Mouse (Mus musculus) lung, postnatal 10 days (tissue): ENCODE measurements around the gene Pcnx2.

Experiments
- DNase-seq: peaks from one replicate; pipeline ENCODE4 v3.0.0; 2021

Pcnx2 gene

DNA sequence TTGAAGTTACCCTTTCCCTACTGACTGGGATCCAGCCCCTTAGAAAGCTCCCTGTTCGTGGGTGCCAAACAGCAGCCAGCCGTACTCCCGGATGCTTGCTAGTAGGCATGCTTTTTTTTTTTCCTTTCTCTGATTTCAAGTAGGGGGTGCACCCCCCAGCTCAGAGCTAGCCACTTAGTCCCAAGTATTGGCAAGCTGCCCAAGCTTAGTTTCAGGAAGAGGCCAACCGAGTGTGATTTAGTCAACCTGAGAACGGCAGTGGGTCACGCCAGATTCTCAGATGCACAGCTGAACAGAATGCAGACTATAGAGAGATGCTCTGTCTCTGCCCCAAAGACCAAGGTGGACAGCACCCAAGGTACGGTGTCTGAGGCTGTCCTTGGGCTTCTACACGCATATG lies 147.3 kb downstream of the Pcnx2 start:
- peak; percentile 23 for DNase-seq

DNA sequence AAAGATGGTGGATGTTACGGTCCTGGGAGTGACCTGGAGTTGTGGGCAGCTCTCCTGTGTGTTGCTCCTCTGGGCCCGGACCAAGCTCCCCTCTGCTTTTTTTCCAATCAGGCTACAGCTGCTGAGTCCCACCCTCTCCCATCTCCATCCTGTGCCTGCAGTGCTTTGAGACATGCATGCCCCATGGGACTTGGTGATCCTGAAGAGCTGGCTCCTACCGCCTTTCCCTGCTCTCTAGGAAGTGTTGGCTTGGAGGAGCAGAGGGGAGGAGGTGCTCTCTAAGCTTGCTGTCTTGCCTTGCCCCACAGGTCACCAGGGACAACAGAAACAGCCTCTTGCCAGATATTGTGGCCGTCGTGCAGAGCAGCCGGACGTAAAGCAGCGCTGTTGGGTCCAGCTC lies 150.7 kb downstream of the Pcnx2 start:
- DNase-seq, result no peak

DNA sequence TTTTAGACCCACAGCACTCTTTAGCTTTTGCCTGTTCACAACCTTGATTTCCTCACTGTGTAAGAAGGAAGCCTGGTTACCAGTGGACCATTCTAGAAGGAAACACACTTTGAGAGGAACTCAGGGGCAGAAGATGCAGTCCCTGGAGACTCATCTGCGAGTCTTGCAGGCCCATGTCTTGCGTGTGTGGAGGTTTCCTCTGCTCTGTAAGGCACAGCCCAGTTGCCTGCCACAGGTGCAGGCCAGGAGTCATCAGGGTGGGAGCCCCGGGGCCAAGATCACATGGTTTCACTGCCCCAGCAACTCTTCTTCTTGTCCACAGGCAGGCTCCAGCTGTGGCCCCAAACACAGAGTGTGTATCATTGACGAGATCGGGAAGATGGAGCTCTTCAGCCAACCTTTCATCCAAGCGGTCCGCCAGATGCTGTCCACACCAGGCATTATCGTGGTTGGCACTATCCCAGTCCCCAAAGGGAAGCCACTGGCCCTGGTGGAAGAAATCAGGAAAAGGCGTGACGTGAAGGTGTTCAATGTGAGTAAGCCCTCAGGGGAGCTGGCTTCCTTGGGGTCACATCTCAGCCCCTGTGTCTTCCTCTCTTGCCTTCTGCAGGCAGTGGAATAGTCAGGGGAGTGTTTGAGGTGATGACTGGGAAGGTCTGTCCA lies 153.1 kb downstream of the Pcnx2 start:
- DNase-seq, result no peak

DNA sequence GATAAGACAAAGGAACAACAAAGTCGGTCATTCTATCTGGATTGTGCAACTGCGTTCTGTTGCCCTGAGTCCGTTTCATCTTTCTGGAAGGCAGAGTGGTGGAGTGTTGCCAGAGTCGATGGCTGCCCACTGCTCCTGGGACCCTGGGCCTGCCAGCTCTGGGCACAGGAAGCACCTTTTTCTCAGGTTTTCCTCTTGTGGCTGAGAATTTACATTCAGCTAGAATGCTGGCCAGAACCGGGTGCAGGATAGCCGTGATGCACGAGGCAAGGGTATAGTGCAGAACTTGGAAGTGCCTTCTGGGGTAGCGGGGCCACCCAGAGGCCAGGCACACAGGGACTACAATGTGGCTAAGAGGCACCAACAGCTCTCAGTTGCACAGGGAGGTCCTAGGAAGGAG lies 155.7 kb downstream of the Pcnx2 start:
- no peak for DNase-seq

DNA sequence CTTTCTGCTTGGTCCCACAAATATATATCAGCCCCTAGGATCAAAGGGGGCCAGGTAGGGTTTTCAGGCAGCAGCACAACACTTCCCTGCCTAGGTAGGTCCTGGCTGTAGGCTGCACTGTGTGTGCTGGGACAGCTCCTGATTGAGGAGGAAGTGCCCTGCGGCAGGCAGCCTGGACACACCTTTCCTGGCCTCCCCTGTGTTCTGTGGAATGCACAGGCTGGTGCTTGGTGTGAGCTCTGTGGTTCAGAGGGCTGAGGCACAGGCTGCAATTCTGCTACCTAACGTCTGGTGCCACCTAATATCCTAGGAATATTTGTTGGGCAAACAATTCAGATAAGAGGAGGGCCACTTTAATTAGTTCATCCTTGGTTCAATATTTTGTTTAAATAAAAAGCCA lies 156.3 kb downstream of the Pcnx2 start:
- peak; percentile 28 for DNase-seq

GRCm38 (mm10) chr8:125741377-125741776 lies 156.7 kb downstream of the Pcnx2 start:
- no peak for DNase-seq

DNA sequence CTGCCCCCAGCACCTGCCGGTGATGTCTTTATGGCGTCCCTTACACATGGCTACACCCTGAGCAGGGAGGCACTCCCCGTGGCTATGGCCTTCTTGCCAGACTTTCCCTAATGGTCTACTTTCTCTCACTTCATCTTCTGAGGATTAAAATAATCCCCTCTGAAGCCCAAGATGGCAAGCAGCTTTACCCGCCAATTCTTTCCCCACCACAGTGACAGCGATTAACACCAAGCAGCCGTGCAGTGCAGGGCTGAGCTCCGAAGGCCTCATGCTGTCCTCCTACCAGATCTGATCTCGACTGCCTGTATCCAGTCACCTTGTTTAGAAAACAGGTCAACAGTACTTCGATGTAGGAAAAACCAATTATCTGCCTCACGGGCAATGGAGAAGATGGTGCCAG lies 157.5 kb downstream of the Pcnx2 start:
- no peak for DNase-seq

DNA sequence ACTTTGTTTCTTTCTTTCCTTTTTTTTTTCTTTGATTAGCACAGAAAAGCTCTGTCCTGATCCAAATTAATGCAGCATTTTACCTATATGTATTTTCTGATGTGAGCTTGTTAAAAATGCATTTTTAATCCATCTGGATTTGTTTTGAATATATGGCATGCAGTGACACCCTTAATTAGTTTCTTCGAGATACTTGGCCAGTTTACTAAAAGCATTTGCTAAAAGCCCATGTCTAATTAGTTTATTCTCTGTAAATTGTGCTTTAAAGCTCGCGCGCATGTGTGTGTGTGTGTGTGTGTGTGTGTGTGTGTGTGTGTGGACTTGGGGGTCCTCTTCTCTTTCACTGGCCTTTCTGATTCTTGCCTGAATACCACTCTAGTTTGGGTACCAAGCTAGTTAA lies 159.2 kb downstream of the Pcnx2 start:
- no peak for DNase-seq

DNA sequence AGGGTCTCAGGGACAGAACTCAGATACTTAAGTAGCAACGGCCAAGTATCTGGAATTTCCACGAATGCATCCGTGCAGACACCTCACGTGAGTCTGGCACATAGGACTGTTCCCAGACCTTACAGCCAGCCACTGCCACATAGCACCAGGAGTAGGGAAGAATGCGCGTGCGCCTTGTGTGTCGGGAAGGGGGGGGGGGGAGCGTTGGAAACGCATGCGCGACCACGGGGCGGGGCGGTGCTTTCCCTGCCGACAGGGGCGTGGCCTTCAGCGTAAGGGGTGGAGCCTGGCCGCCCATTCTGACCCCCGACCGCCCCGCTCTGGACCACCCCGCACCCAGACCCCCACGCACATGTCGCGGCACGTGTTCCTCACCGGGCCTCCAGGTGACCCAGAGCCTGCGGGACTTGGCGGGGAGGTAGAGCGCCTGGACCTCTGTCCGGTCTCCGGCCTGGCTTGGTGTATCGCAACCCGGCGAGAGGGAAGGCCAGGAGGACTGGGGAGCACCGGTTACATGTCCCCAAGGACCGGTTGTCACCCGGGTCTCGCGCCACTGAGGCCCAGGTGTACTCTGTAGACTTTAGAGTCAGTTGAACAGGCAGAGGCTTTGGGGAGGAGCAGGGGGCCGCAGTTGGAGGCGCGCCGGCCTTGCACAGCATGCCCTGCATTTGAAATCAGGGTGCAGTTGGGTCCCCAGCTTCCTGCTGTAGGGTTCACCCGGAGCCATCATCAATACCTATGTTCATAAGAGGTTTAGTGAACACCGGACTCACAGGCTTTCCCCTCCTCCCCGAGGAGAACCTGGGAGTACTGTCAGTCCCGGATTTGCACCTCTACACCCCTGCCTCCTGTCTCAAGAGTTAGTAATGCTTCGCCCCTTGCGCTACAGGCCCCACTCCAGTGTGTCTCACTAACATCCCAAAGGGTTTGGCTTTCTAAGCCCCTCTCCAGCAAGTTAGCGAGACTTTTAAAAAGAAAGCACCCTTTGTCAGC lies 163.9 kb downstream of the Pcnx2 start:
- peak; percentile 90 for DNase-seq

- DNase-seq, result no peak
These were observed 168.4 kb downstream of the Pcnx2 start, which contains the start of gene Ntpcr for GRCm38 (mm10) chr8:125729746-125730145. Gene Ntpcr (plus strand): TSS chr8:125729963.

DNA sequence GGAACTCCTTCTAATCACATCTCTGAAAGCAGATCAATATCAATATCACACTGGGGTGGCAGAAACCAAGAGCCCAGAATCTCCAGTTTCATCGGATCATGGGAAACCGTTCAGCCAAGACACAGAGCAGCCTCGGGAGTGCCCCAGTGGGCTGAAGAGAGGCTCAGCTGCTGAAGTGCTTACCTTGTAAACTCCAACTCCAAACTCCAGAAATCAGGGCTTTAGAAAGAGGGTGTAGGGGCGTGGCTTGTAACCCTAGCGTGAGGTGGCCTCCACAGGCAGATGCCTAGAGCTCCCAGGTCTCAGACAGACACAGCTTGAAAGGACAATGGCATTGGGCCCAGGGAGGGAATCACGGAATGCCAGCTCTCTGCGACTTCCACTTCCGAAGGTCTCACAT lies 170.3 kb downstream of the Pcnx2 start:
- DNase-seq, result peak; percentile 46

GRCm38 (mm10) chr8:125726986-125727385 lies 171.1 kb downstream of the Pcnx2 start:
- no peak for DNase-seq

DNA sequence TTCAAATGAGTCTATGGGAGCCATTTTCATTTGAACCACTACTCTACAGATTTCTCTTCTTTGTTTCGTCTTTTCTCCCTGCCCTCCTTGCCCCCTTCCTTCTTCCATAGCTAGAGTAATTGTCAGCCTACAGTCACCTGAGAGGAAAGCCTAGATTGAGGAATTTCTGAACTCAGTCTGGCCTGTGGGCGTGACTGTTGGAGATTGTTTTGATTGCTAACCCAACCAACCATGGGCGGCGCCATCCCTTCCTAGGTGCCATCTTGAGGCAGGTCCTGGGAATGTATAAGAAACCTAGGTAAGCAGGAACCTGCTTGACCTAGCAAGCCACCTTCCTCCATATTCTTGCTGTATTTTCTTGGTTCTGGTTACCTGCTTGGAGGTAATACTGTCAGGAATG lies 172.0 kb downstream of the Pcnx2 start:
- DNase-seq, result no peak

- no peak for DNase-seq
These were observed 172.9 kb downstream of the Pcnx2 start for GRCm38 (mm10) chr8:125725037-125725820.

GRCm38 (mm10) chr8:125723437-125723836 lies 174.7 kb downstream of the Pcnx2 start:
- no peak for DNase-seq

DNA sequence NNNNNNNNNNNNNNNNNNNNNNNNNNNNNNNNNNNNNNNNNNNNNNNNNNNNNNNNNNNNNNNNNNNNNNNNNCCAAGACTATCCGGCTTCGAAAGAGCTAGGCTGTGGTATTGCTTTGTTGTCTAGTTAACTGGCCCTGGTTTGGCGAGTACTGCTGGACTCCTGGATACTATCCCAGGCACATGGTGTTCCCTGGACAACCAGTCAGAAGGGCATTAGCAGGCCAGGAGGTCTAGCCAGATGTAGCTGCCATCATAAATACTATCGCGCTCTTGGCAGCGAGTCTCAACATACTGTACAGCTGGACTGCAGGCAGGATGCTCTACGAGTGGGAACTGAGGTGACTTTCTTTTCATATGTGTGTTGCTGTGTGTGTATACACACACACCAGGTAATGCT lies 175.4 kb downstream of the Pcnx2 start:
- DNase-seq, result peak; percentile 52

GRCm38 (mm10) chr8:125718914-125719313 lies 179.2 kb downstream of the Pcnx2 start:
- no peak for DNase-seq

DNA sequence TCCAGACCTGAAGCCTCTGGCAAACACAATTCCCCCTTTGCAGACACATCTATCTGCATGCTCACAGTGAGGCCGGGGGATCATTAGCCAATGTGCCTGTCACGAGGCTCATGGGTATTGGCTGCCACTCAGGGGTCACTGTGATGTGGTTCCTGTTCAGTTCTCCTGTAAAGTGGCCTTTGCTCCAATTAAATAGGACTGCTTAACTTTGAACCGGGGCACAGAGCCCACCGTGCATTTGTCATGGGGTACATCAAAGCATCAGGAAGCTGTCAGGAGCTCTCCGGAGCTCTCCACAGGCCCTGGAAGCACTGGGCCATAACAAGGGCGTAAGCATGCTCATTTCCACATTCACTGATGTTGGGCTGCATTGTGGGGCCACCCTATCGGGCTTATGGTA lies 181.5 kb downstream of the Pcnx2 start:
- DNase-seq, result no peak

DNA sequence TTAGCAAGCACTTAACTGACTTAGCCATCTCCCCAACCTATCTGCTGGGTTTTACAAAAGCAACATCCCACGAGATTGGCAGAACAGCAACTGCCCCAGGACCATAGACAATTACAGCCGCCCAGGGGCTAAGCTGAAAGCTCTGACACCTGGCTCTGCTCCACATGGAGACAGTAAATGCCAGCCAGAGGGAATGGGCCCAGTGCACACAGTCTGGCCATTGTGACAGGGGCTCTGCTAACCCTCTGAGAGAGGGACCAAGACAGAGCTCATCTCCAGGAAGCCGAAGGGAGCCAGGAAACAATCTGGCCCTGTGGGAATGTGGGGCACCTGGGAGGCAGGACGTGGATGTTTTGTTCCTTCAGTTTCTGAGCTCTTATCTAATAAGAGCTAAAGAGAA lies 181.9 kb downstream of the Pcnx2 start:
- DNase-seq, result no peak

- DNase-seq, result no peak
These were observed 186.6 kb downstream of the Pcnx2 start for GRCm38 (mm10) chr8:125711514-125711913.

DNA sequence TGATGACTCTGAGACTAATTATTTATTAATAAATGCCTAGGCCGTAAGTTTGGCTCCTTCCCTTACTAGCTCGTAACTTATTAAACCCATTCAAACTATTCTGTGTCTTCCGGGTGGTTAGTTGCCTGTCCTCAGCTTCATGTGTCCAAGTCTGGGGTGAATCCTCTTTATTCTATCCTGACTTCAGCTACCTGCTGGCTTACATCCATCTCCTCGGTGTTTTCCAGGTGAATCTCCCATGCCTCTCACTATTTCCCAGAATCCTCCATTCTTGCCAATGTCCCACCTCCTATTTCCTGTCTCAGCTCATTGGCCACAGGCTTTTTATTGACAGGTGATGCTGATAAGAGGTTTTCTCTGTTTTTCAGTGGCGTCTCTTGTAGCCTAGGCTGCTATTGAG lies 188.9 kb downstream of the Pcnx2 start:
- DNase-seq, result no peak

DNA sequence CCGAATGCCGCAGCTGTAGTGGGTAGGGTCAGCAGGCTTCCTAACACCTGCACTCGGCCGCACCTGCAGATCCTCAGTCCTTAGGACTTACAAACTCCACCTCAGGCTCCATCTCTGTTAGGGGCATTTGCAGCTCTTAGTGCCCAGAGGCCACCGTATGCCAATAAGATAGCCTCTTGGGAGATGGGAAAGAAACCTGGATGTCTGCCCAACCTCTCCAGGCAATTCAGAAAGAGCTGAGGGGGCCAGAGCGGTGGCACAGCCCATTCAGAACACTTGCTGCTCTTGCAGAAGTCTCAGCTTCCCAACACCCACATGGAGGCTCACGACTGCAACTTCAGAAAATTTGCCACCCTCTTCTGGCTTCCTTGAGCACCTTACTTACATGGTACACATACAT lies 192.3 kb downstream of the Pcnx2 start:
- no peak for DNase-seq

- DNase-seq, result no peak
These were observed 193.7 kb downstream of the Pcnx2 start for GRCm38 (mm10) chr8:125704434-125704833.
